Mouse (Mus musculus) 3134 (cell line): ENCODE measurements around the gene Ankrd33b.

Source experiments
- DNase-seq: peaks from one replicate; pipeline ENCODE4 v3.0.0-alpha.2; 2011; ENCODE audit warnings: low spot score; ENCODE audit not compliant: insufficient read length; ENCODE audit errors: extremely low read depth

Gene Ankrd33b

DNA sequence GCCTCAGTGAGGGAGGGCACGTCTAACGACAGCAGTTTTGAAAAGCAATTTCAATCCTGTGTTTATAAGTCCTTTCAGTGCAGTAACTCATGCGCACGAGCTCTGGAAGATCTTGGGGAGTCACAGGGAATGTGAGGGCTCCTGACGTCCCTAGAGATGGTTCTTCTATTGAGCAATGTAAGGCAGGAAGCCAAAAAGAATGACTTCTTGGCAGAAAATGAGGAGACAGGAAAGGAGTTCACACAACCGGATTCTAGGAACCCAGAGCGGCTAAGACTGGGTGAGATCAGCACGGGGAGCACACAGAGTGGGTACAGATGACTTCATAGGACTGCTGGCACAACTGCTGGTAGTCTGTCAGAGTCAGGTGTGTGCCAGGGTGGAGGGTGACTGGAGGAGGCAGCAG, 25.0 kb downstream of the Ankrd33b start:
- DNase-seq, result peak; percentile 68

DNA sequence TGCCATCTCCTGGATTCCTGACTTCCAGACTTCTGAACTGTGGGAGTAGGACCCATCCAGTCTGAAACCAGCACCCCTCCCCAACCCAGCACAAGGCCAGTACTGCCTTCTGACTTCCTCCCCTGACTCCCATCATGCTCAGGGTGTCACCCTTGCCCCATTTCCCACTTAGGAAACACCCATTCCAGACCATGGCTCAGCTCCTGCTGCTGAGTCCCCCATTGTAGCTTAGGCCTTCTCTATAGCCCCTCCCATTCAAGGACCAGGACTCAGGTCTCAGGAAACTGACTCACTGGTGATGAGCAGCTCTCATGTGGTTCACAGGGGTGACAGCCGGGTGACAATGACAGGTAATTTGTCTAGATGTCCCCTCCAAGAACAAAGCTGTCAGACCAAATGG, 25.5 kb downstream of the Ankrd33b start:
- peak; percentile 39 for DNase-seq

DNA sequence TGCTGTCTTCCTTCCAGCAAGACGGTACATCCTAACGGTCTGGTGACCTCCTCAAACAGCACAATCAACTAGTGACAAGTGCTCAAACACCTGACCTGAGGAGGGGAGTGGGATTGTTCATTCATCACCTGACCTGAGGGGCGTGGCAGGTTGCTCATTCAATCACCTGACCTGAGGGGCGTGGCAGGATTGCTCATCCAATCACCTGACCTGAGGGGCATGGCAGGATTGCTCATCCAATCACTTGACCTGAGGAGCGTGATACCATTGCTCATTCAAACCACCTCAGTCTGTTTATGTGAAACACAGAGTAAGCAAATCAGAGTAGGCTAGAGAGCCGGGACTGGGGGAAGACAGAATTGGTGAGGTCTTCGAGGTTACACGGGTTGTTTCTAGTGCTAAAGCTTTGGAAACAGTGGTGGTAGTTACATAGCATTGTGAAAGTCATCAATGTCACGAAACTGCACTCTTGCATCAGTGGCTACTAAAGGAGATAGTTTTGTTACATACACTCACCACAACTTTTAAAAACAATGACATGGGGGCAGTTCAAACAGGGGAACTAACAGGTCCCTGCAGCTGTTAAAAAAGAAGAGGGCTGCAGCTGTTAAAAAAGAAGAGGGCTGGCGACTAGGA, 28.8 kb downstream of the Ankrd33b start:
- DNase-seq, result no peak

DNA sequence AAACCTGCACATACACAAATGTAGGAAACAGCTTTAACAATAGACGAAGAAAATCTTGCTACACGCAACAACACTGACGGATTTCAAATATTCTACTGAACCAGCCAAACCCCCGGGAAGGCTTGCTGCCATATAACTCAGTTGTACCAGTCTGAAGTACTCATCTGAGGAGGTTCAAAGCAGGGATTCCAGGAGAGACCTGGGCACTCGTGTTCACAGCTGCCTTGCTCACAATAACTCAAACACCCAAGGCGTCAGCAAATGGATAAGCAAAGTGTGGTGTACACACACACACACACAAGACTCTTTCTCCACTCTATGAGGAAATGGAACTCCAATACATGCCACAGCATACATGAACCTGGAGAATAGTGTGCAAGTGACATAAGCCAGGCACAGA, 29.5 kb downstream of the Ankrd33b start:
- no peak for DNase-seq

DNA sequence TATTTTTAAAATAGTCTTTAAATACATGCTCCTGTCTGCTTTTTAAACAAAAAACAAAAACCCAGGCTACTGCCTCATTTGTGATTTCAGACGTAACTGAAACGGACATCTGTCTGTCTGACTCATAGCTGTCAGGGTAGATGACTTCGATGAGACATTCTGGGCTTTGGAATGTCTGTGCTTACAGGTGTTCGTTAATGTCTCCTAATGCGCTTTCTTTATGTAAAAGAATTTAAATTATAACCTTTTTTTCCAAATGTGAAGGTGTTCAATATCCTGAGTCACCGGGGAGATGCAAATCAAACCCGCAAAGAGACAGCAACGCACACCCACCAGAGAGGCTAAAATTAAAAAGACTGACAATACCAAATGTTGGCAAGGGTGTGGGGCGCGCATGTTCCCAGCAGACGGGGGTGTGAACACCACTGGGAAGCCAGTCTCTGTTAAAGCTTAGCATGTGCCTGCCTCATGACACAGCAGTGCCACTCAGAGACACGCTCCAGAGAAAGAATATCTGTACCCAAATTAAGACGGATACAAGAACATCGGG, 30.3 kb downstream of the Ankrd33b start:
- DNase-seq, result no peak

DNA sequence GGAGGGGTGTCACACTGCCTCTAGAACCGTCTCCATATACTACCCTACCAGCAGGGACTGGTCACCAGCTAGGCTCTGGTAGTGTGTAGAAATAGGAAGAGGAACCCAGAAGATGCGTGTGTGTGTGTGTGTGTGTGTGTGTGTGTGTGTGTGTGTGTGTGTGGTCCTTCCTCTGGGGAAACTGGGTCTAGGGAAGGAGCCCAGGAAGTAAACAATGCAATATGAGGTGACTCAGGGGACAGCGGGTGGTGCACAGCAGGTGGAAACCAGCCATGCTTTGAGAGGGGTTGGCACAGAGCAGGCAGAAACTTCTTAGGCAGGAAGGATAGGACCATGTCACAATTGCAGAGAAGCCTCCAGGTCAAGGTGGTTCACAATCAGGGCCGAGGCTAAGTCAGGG, 30.8 kb downstream of the Ankrd33b start:
- no peak for DNase-seq

DNA sequence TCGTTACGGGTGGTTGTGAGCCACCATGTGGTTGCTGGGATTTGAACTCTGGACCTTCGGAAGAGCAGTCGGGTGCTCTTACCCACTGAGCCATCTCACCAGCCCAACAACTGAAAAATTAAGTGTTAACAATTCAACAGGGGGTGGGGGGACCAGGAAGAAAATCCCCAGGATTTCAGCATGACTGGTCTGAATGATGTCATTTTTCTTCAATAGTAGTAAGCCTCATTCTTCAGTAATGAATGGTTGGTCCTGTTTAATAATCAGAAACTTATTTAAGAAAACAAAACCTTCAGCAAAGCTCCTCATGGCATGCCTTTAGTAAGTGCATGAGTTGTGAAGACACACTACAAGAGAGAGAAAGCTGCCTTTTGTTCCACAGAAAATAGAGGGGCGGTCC, 32.7 kb downstream of the Ankrd33b start:
- DNase-seq, result no peak

DNA sequence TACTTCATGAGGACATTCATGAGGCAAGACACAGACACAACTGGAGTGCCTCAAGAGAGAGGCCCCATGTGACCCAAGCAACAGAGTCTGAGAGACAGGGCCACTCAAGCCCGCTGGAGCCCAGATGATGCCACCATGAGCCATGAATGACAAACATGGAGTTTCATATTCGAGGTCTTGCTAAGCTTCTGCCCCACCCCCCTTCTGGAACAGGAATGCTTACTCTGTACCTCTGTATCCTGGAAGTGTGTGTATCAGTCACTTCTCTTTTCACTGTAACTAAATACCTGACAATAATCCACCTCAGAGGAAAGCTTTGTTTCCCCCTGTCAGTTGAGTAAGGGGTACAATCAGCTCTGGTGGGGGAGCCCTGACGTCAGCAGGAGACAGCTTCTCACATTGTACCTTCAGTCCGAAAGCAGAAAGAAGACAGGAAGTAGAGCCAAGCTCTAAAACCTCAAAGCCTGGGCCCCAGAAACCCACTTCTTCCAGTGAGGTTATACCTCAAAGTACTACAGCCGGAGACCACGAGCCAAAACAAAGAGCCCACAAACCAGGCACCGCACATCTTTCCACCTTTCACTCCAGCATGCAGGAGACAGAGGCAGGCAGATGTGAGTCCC, 34.9 kb downstream of the Ankrd33b start:
- DNase-seq, result no peak

DNA sequence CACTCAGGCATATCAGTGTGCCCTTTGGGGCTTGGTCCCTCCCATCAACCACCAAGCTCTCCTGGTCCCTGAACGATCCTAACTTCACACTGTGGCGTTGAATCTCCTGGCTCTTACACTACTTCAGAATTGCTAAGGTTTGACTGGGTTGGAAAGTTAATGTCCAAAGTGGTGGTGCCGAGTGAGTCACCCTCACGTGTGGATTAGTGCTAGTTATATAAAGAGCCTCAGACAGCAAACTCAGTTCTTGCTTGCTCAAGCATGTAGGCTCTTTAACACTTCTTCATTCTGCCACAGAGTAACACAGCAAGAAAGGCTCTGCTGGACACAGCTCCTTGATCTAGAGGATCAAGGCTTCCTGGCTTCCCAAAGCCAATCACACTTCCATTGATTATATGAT, 35.8 kb downstream of the Ankrd33b start:
- DNase-seq, result peak; percentile 51

DNA sequence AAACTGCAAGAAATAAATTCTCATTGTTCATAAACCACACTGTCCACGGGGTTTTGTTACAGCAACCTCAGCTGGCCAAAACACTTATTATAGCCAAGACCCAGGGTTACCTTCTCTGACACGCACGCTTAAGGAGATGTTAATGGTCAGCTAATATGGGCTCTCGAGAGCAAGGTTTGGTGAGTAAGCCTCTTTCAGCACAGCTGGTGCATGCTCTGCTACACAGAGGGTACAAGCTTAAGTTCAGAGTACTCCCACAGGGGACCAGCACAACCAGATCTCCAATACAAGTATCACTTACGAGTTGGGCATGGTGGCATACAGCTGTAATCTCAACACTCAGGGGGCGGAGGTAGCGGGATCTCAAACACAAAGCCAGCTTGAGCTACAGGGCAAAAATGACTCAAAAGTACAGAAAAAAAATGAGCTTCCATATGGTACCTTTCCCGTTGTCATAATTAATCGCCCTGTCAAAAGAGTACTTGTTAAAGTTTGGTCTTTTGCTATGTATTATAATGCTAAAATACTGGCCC, 39.4 kb downstream of the Ankrd33b start:
- no peak for DNase-seq

DNA sequence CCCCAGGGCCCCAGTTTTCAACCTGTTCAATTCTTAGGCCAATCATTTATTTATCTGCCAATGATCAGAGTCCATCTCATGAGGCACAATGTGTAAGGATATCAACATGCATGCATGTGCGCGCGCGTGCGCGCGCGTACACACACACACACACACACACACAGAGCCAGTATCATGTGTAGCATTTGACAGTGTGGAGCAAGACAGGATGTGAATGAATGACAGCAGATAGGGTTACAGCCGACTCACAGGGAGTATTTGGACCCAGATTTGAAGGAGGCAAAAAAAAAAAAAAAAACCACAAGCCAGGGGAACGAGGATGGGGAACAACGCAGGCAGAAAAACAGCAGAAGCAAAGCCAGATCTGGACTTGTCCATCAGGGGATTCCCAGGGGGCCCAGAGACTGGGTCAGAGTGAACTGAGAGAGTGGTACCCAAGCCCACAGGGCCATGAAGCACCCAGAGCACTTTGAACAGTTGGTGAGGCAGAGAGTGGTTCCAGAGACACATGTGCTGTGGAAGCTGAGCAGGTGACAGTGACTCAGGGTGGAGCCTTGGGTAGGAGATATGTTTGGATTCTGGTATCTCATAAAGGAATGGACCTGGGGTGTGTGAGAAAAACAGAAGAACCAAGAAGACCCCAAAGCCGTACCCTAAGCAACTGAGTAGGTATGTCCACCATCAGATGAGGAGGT, 41.7 kb downstream of the Ankrd33b start:
- no peak for DNase-seq

DNA sequence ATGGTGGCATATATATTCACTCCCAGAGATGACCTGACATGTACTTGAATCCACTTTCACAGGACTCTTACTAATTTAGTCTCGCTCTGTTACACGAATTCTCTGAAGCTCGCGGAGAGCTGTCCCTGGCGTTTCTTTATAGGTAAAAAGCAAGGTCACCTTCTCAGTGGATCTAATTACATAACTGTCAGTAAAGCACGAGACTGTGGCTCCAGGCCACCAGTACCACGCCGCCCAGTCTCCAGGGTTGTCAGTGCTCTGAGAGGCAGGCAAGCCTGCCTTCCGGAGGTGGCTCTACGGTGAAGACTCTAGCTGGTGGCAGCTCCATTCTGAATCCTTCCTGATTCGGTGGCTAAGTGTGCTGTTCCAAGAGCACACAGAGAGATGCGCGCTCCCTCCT, 43.0 kb downstream of the Ankrd33b start:
- no peak for DNase-seq

DNA sequence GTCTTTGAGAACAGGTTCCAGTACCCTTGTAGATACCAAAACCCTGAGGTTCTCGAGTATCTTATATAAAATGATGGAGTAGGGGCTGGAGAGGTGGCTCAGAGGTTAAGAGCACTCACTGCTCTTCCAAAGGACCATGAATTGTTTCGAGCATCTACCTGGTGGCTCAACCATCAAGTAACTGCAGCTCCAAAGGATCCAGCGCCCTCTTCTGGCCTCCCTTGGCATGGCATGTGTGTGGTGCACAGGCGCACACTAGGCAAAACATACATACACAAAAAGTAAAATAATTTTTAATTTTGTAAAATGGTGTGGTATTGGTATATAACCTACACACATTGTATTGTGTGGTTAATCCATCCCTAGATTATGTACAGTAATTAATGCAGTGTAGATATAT, 43.8 kb downstream of the Ankrd33b start:
- no peak for DNase-seq

DNA sequence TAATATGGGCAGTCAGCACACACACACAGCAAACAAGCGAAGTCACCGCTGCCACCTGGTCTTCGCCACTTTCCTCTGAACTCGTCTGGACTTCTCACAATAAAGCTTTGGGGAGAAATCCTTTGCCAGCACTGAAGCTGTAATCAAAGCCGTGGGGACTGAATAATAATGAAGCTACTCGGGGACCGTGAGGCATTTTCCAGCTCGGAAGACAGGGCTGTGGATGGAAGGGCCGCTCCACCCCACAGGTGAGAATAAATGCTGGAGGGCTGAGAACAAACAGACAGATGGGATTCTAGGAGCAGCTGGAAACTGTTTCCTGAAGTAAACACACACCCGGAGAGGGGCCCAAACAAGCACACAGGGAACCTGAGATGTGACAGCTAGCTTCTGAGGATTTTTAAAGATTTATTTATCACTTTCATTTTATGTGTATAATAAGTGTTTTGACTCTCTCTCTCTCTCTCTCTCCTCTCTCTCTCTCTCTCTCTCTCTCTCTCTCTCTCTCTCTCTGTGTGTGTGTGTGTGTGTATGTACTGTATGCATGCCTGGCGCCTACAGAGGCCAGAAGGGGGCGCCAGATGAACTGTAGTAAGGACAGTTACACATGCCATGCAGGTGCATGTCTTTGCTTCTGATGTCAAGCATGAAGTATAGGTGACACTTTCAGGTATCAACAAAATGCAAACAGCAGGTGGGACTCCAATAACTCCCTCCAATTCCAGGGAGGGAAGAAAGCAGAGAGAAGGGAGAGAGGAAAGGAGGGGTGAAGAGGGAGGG, 46.7 kb downstream of the Ankrd33b start:
- DNase-seq, result no peak

DNA sequence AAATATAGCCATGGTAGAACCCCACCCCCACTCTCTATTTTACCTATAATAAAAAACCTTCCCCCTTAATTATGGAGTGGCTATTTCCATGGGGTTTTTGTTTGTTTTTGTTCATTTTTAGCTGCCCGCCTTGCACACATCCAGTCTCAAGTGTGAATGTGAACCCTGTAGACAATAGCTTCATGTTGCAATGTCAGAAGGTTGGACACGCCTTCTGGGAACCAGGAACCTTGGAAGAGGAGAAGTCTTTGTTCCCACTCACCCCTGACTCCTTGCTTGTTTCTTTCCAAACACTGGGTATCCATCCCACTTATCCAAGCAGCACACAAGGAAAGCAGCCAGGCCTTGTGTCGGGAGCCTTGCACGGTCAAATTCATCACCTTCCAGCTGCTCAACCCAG, 48.5 kb downstream of the Ankrd33b start:
- no peak for DNase-seq

DNA sequence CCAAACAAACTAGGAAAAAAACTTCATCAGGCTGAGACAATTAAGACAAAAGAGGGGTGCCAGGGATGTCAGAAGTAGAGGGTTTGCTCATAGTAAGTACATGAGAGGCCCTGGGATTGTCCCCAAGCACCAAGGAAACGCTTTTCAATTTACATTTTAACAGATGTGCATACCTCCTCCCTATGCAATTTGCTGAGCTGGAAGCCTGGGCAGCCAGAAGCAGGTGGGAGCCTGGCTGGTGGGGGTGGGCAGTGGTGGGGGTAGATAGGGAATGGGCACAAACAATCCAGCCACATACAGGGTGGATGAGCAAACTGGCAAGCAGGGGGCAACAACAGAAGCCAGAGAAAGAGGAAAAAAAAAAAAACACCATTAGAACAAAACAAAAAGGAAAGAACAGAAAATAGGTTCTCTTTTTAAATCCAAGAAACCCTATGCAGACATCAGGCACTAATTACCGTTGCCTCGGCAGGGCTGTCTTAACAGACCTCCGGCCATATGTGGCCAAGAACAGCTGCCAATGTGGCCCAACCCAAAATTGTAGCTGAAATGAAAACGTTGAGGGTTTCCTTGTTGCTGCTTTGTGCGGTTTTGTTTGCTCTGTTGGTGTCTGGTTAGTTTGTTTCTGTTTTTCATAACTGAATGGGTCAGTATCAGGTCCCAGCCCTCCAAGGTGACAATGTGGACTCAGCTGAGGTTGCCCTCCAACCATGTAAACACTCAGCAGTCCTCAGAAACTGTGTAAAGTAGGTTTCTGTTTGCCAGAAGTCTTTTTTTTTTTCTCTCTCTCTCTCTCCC, 49.2 kb downstream of the Ankrd33b start:
- no peak for DNase-seq

DNA sequence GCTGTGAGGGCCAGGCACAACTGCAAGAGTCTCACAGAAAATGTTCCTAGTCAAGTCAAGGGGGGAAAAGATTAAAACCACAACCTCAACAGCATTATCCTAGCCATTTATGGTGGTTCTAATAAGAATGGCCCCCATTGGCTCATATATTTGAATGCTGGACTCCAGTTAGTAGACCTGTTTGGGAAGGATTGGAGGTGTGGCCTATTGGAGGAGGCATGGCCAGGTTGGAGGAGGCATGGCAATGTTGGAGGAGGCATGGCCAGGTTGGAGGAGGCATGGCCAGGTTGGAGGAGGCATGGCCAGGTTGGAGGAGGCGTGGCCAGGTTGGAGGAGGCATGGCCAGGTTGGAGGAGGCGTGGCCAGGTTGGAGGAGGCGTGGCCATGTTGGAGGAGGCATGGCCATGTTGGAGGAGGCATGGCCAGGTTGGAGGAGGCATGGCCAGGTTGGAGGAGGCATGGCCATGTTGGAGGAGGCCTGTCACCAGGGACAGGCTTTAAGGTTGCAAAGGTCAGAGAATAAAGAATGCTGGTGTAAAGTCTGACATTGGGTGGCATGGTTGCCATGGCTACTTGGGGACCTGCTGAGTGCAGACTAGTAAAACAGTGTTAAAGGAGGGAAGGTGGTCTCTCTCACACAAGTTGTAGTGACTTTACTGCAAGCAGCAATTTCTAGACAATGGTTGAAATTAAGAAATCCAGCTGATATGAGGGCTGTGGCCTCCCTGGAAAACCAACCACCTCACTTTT, 50.3 kb downstream of the Ankrd33b start:
- no peak for DNase-seq

DNA sequence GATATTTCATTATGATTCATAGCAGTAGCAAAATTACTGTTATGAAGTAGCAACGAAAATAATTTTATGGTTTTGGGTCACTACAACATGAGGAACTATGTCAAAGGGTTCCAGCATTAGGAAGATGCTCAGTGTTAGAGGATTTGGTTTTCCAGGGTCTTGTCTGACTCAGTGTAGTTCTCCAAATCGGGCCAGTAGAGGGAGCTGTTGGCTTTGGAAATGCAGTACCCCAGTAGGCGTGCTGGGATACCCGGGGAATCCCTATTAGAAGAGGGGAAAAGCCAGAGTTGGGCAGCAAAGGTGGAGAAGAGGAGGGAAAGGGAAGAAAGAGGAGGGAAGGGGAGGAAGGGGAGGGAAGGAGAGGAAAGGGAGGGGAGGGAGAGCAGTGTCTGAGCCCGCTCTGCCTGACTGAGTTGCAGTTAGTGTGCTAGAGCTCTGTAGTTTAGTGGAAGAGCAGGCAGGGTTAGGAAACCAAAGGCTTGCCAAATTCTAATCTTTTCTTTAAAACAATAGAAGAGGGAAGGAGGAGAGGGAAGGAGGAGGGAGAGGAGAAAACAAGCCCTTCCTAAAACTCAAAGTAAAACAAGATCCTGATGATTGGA, 51.8 kb downstream of the Ankrd33b start:
- peak; percentile 55 for DNase-seq

DNA sequence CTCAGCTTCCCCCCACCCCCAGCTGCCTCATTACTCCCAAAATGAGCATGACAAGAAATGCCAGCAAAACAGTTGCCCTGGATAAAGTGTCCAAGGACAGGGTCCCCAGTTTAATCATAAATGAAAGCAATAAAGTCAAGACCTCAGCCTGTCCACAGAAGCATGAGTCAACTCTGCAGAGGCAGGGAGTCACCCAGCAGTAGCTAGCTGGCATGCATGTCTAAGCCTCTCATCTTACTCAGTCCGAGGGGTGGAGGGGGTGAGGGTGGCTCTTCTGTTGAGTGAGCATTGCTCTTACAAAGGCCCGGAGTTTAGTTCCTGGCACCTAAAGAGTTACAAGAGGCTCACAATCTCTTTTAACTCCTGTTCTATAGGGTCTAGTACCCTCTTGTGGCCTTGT, 55.5 kb downstream of the Ankrd33b start:
- peak; percentile 49 for DNase-seq
